Mouse (Mus musculus): Measurements from ENCODE around the gene Chst15.

- no peak for TF ChIP-seq POLR2A (IDR thresholded peaks at IDR 0.05; ENCODE audit: control insufficient read depth, low read depth, low read length)
- no peak for TF ChIP-seq CTCF (IDR thresholded peaks at IDR 0.05; ENCODE audit: control insufficient read depth, insufficient read depth, insufficient replicate concordance, low read depth, low read length)
These were observed 43.1 kb downstream of the Chst15 start for GRCm38 (mm10) chr7:132273741-132274513.
